Comparison of ENCODE assay signal across 12 mouse cellular contexts in genomic region chr5:77581702-77582101, GRCm38 (mm10).
DNase-seq lines count a peak whose midpoint lies in the region; ATAC-seq and TF ChIP-seq lines count a peak whose summit lies in the region.
"Had no signal": no experiment of that assay in that cellular context is flagged by ENCODE, and none has a peak within 500 bp of the region (broad histone marks: within the 10 kb centered on the region; RNA-seq: fewer than 3 reads in every experiment).

No protein-coding gene starts in this region.

- H3K27ac ChIP-seq in heart, embryonic 15.5 days = 0 out of 2 replicates have a peak overlapping the region, but pooled peaks have one; percentile 58
- H3K27ac ChIP-seq in midbrain, embryonic 13.5 days = peak overlapping the region; percentile 49
- H3K27ac ChIP-seq in midbrain, embryonic 16.5 days (ENCODE audit: low read length) = no peak overlapping the region
- peak overlapping the region; percentile 74 for H3K27ac ChIP-seq in hindbrain, embryonic 12.5 days

- no peak for TF ChIP-seq POLR2A in myocyte (IDR thresholded peaks at IDR 0.05; ENCODE audit: insufficient read length, low read depth)

- H3K36me3 ChIP-seq in heart, embryonic 15.5 days = no peaks in the 10 kb centered on the region
- H3K36me3 ChIP-seq in midbrain, embryonic 13.5 days = no peaks in the 10 kb centered on the region
- no peaks in the 10 kb centered on the region for H3K36me3 ChIP-seq in midbrain, embryonic 16.5 days (ENCODE audit: control insufficient read depth, insufficient read depth, low read length)
- H3K36me3 ChIP-seq in hindbrain, embryonic 12.5 days = no peaks in the 10 kb centered on the region
- no peaks in the 10 kb centered on the region for H3K36me3 ChIP-seq in myocyte (ENCODE audit: control insufficient read depth, insufficient read depth)
- H3K36me3 ChIP-seq: G1E had no signal

- 0 out of 2 replicates have a peak overlapping the region, but pooled peaks have one; percentile 22 for H3K4me2 ChIP-seq in heart, embryonic 15.5 days
- H3K4me2 ChIP-seq in midbrain, embryonic 13.5 days (replicated peaks) = no peak overlapping the region; the same call in 1 of the 2 replicates
- H3K4me2 ChIP-seq in midbrain, embryonic 16.5 days (ENCODE audit: low read length) = no peak overlapping the region
- H3K4me2 ChIP-seq in hindbrain, embryonic 12.5 days (replicated peaks) = 0 out of 2 replicates have a peak overlapping the region, but pooled peaks have one; percentile 29
- H3K4me2 ChIP-seq in myocyte (ENCODE audit: low read depth) = peak overlapping the region; percentile 42
- H3K4me2 ChIP-seq: liver, embryonic 11.5 days had no signal

- ATAC-seq in heart, embryonic 15.5 days (replicated peaks; ENCODE audit: insufficient number of reproducible peaks, insufficient read depth, low FRiP score, low read depth) = no peak
- ATAC-seq in midbrain, embryonic 13.5 days = no peak
- ATAC-seq in midbrain, embryonic 16.5 days = no peak
- no peak for ATAC-seq in hindbrain, embryonic 12.5 days (ENCODE audit: low FRiP score)

- H3K79me2 ChIP-seq in myocyte (ENCODE audit: control insufficient read depth, insufficient read depth) = no peaks in the 10 kb centered on the region

- H3K4me1 ChIP-seq in heart, embryonic 15.5 days (replicated peaks) = peaks cover 22% of the 10 kb centered on the region
- peaks cover 21% of the 10 kb centered on the region for H3K4me1 ChIP-seq in midbrain, embryonic 13.5 days (replicated peaks)
- H3K4me1 ChIP-seq in midbrain, embryonic 16.5 days (ENCODE audit: control insufficient read depth, insufficient read depth, low read length) = peaks cover 17% of the 10 kb centered on the region
- H3K4me1 ChIP-seq in hindbrain, embryonic 12.5 days = peaks cover 20% of the 10 kb centered on the region

- no peaks in the 10 kb centered on the region for H3K27me3 ChIP-seq in heart, embryonic 15.5 days
- no peaks in the 10 kb centered on the region for H3K27me3 ChIP-seq in midbrain, embryonic 13.5 days
- no peaks in the 10 kb centered on the region for H3K27me3 ChIP-seq in midbrain, embryonic 16.5 days (ENCODE audit: control insufficient read depth, insufficient read depth, low read depth, low read length)
- no peaks in the 10 kb centered on the region for H3K27me3 ChIP-seq in hindbrain, embryonic 12.5 days
- no peaks in the 10 kb centered on the region for H3K27me3 ChIP-seq in myocyte (ENCODE audit: control insufficient read depth, insufficient read depth, insufficient read length)

- H3K9me3 ChIP-seq in heart, embryonic 15.5 days (replicated peaks) = no peaks in the 10 kb centered on the region
- H3K9me3 ChIP-seq in midbrain, embryonic 13.5 days = no peaks in the 10 kb centered on the region
- no peaks in the 10 kb centered on the region for H3K9me3 ChIP-seq in midbrain, embryonic 16.5 days (replicated peaks; ENCODE audit: control insufficient read depth, low read length, poor library complexity, severe bottlenecking)
- H3K9me3 ChIP-seq in hindbrain, embryonic 12.5 days (replicated peaks) = no peaks in the 10 kb centered on the region

- DNase-seq in heart, adult 9 months (ENCODE audit: low spot score in 2 of 2) = no peak
- DNase-seq in right cerebral cortex, adult 2 months (ENCODE audit: low spot score in 2 of 2) = no peak
- no peak for DNase-seq in adipocyte (ENCODE audit: low spot score)
- DNase-seq: cerebellum, adult 11 months; spleen, adult 18-20 months had no signal

- WGBS in heart, embryonic 15.5 days = 61% methylated on average over 6 of the region's 6 CpGs
- 66% methylated on average over 6 of the region's 6 CpGs for WGBS in midbrain, embryonic 13.5 days
- 40% methylated on average over 6 of the region's 6 CpGs for WGBS in midbrain, embryonic 16.5 days
- 53% methylated on average over 6 of the region's 6 CpGs for WGBS in hindbrain, embryonic 12.5 days

- H3K4me3 ChIP-seq in heart, embryonic 15.5 days = no peak overlapping the region
- H3K4me3 ChIP-seq in midbrain, embryonic 13.5 days (replicated peaks) = no peak overlapping the region
- H3K4me3 ChIP-seq in midbrain, embryonic 16.5 days (ENCODE audit: low read depth, low read length) = no peak overlapping the region
- no peak overlapping the region for H3K4me3 ChIP-seq in hindbrain, embryonic 12.5 days
- no peak overlapping the region for H3K4me3 ChIP-seq in myocyte

- no peak overlapping the region for H3ac ChIP-seq in myocyte (ENCODE audit: control insufficient read depth, insufficient read length)

- H3K9ac ChIP-seq in heart, embryonic 15.5 days = no peak overlapping the region
- H3K9ac ChIP-seq in midbrain, embryonic 13.5 days (replicated peaks) = no peak overlapping the region
- H3K9ac ChIP-seq in midbrain, embryonic 16.5 days (ENCODE audit: low read depth, low read length) = no peak overlapping the region
- H3K9ac ChIP-seq in hindbrain, embryonic 12.5 days = no peak overlapping the region

TF ChIP-seq in myocyte, 11 proteins besides CTCF, POLR2A, EP300 and RAD21:
- no peak for TF ChIP-seq E2F4 (IDR thresholded peaks at IDR 0.05; ENCODE audit: insufficient read depth)
TF ChIP-seq in myocyte: peak in this region for 0.

Comparison
In these comparisons a context has a peak if more than half of its experiments do, and no peak if none do; other contexts are left out.
1. H3K4me2 ChIP-seq: peak in heart, embryonic 15.5 days (single experiment), hindbrain, embryonic 12.5 days (single experiment) and myocyte (single experiment); none in midbrain, embryonic 13.5 days (single experiment) and midbrain, embryonic 16.5 days (single experiment).